Mouse (Mus musculus) hematopoietic multipotent progenitor cell, adult 10-12 weeks (in vitro differentiated cells): Measurements from ENCODE around the gene Magi2. TPM values are rescaled to one million over a fixed set of nuclear protein-coding genes. Genes with fewer than 3 reads are reported as not detected.

Experiments
- polyA plus RNA-seq: library from polyadenylated mRNA; stranded (reverse); fragments of >175 nt; gene quantifications from 2 replicates; pipeline ENCODE4 v1.2.3, GENCODE M21; 2012; ENCODE audit warnings: low replicate concordance

The Magi2 gene
- polyA plus RNA-seq: 2.5 and 4.1 TPM in 2 replicates

DNA sequence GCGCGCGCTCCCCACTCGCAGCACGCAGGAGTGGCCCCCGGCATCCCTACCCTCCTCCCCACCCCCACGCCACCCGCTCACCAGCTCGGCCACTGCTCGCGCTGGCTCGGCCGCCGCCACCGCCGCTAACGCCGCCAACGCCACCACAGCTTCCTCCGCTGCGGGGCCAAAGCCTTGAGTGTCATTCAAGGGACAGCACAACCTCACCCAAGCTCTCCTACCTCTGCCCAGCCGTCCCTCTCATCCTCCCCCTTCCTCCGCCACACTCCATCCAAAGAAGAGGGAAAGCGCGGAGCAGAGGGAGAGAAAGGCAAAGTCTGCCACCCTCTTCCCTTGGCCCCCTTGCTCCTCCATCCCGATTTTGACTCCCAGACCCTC lies at the start of gene Magi2:
Gene Magi2, plus strand, starts transcription at position 171 of the 378 bp plus-strand sequence.

